Mouse (Mus musculus): ENCODE data around the gene Btrc.

GRCm38 (mm10) chr19:45529294-45529693 lies 165.8 kb downstream of the Btrc start:
- TF ChIP-seq E2F4 (IDR thresholded peaks at IDR 0.05; ENCODE audit: borderline replicate concordance, low read depth, low read length) (no peak), ZKSCAN1 (IDR thresholded peaks at IDR 0.05; ENCODE audit: low read depth, low read length) (no peak), ETS1 (IDR thresholded peaks at IDR 0.05; ENCODE audit: low read depth, low read length) (no peak), POLR2AphosphoS2 (IDR thresholded peaks at IDR 0.05; ENCODE audit: low read length) (no peak), POLR2A (IDR thresholded peaks at IDR 0.05; ENCODE audit: control insufficient read depth in 1 of 2, insufficient read depth in 1 of 2, low read depth in 1 of 2, low read length in 2 of 2, poor library complexity in 1 of 2) (no peak), SIN3A (IDR thresholded peaks at IDR 0.05; ENCODE audit: low read length) (no peak), CHD2 (IDR thresholded peaks at IDR 0.05; ENCODE audit: low read length) (no peak), EP300 (IDR thresholded peaks at IDR 0.05; ENCODE audit: low read depth in 1 of 2, low read length in 2 of 2) (no peak), CTCF (IDR thresholded peaks at IDR 0.05 in 2 of 3, conservative IDR thresholded peaks at IDR 0.05 in 1 of 3; ENCODE audit: control insufficient read depth in 1 of 3, insufficient read depth in 1 of 3, low read depth in 2 of 3, low read length in 3 of 3, poor library complexity in 1 of 3, severe bottlenecking in 1 of 3) (no peak), GATA1 (IDR thresholded peaks at IDR 0.05; ENCODE audit: low read depth, low read length) (no peak), MXI1 (IDR thresholded peaks at IDR 0.05; ENCODE audit: low read depth, low read length) (no peak), USF1 (IDR thresholded peaks at IDR 0.05; ENCODE audit: low read depth, low read length) (no peak), GABPA (IDR thresholded peaks at IDR 0.05; ENCODE audit: low read depth, low read length) (no peak)
